8 mouse cellular contexts compared by ENCODE assay signal in the genomic region with DNA sequence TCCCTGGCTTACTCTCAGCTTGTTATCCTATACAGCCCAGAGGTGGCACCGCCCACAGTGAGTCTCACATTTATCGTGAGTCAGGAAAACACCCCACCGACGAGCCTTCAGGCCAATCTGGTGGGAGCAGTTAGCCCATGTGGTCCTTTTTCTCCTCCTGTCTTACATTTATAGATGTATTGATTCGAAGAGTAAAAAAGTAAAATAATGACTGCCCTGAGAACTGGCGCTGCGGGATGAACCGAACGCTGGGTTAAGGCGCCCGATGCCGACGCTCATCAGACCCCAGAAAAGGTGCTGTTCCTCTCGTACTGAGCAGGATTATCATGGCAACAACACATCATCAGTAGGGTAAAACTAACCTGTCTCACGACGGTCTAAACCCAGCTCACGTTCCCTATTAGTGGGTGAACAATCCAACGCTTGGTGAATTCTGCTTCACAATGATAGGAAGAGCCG. TPM values are rescaled to one million over a fixed set of nuclear protein-coding genes. Genes with fewer than 3 reads are reported as not detected.
DNase-seq lines count a peak whose midpoint lies in the region; ATAC-seq and TF ChIP-seq lines count a peak whose summit lies in the region.

No protein-coding gene starts in this region.

- no peak for TF ChIP-seq CTCF in forebrain, postnatal 0 days (IDR thresholded peaks at IDR 0.05; ENCODE audit: low read depth)
- TF ChIP-seq CTCF in lung, embryonic 14.5 days (IDR thresholded peaks at IDR 0.05; ENCODE audit: low read depth), result no peak

- ATAC-seq in forebrain, postnatal 0 days, result peak; percentile 32
- peak; percentile 88 for ATAC-seq in lung, embryonic 14.5 days (ENCODE audit: insufficient read depth)

- no peaks in the 10 kb centered on the region for H3K36me3 ChIP-seq in forebrain, postnatal 0 days (ENCODE audit: insufficient read depth)
- no peaks in the 10 kb centered on the region for H3K36me3 ChIP-seq in lung, embryonic 14.5 days (ENCODE audit: insufficient read depth)

- no peak overlapping the region for H3K4me3 ChIP-seq in forebrain, postnatal 0 days (ENCODE audit: low read depth, low read length)
- H3K4me3 ChIP-seq in lung, embryonic 14.5 days (ENCODE audit: low read depth, low read length), result no peak overlapping the region

- peak; percentile 100 for DNase-seq in ES-CJ7 (ENCODE audit: low read depth, low spot score)
- DNase-seq in cerebellum, adult 11 months, result peak; percentile 99
- DNase-seq in forebrain, postnatal 0 days, result peak; percentile 100
- peak; percentile 100 for DNase-seq in heart, postnatal 36 days
- peak; percentile 99 to 100 for DNase-seq in layer of hippocampus, adult 8-10 months (ENCODE audit: low spot score in 2 of 2)
- peak; percentile 100 for DNase-seq in lung, embryonic 14.5 days
- peak; percentile 100 for DNase-seq in ovary, postnatal 10 days (ENCODE audit: low spot score)
- peak; percentile 100 for DNase-seq in thymus, postnatal 14 days

- H3K4me2 ChIP-seq in forebrain, postnatal 0 days (ENCODE audit: low read depth), result no peak overlapping the region
- no peak overlapping the region for H3K4me2 ChIP-seq in lung, embryonic 14.5 days

- H3K9ac ChIP-seq in forebrain, postnatal 0 days, result no peak overlapping the region
- H3K9ac ChIP-seq in lung, embryonic 14.5 days, result no peak overlapping the region

- H3K27ac ChIP-seq in forebrain, postnatal 0 days (ENCODE audit: low read depth, low read length), result no peak overlapping the region
- no peak overlapping the region for H3K27ac ChIP-seq in lung, embryonic 14.5 days (ENCODE audit: low read depth)

- no peaks in the 10 kb centered on the region for H3K27me3 ChIP-seq in forebrain, postnatal 0 days (ENCODE audit: insufficient read depth, low read length)
- H3K27me3 ChIP-seq in lung, embryonic 14.5 days (ENCODE audit: insufficient read depth, low read length), result 0 out of 2 replicates have a peak, but pooled peaks cover 5% of the 10 kb centered on the region

- intact Hi-C loops in heart, postnatal 36 days (cut with DNase I), result loop anchor here (5.0 kb wide), 1 partner anchor 91 kb away; a partner anchor contains a TSS

- H3K9me3 ChIP-seq in forebrain, postnatal 0 days (ENCODE audit: low read length), result no peaks in the 10 kb centered on the region
- no peaks in the 10 kb centered on the region for H3K9me3 ChIP-seq in lung, embryonic 14.5 days (ENCODE audit: low read depth, low read length)

- 56% methylated on average over 19 of the region's 19 CpGs for WGBS in forebrain, postnatal 0 days
- WGBS in lung, embryonic 14.5 days, result 42% methylated on average over 19 of the region's 19 CpGs

- 0 out of 2 replicates have a peak, but pooled peaks cover 3% of the 10 kb centered on the region for H3K4me1 ChIP-seq in forebrain, postnatal 0 days (ENCODE audit: insufficient read depth)
- H3K4me1 ChIP-seq in lung, embryonic 14.5 days (ENCODE audit: insufficient read depth), result no peaks in the 10 kb centered on the region

RNA-seq across cellular contexts. Expression of a gene that starts 2.8 kb away (rescaled TPM):
- 83.2 and 97.1 TPM in 2 replicates for total RNA-seq in forebrain, postnatal 0 days (2014; rRNA removed)
- 51.0 and 59.7 TPM in 2 replicates for polyA plus RNA-seq in forebrain, postnatal 0 days (2015; fragmentation: Nextera tagmentation; extraction: Ambion mirVana)
- 100 to 1,000 TPM; 121 to 128 TPM for total RNA-seq in heart, postnatal 36 days (2021)
- total RNA-seq in layer of hippocampus, adult 8-10 months (2022), result 100 to 1,000 TPM; 110 to 152 (median 124) TPM
- polyA plus RNA-seq in lung, embryonic 14.5 days (2014; fragmentation: Nextera tagmentation; extraction: Ambion mirVana), result 39.1 and 40.4 TPM in 2 replicates

RNA-seq across cellular contexts. Expression of a gene that starts 42.4 kb away (rescaled TPM):
- 1.2 and 2.3 TPM in 2 replicates for total RNA-seq in forebrain, postnatal 0 days (2014; rRNA removed)
- polyA plus RNA-seq in forebrain, postnatal 0 days (2015; fragmentation: Nextera tagmentation; extraction: Ambion mirVana), result 1.1 TPM in 2 replicates
- 10 to 100 TPM in 1 of 2 experiments, 1 to 10 TPM in 1; 9.8 to 12.6 TPM for total RNA-seq in heart, postnatal 36 days (2021)
- total RNA-seq in layer of hippocampus, adult 8-10 months (2022), result 1 to 10 TPM; 4.5 to 7.6 (median 6.3) TPM
- polyA plus RNA-seq in lung, embryonic 14.5 days (2014; fragmentation: Nextera tagmentation; extraction: Ambion mirVana), result 4.9 and 5.6 TPM in 2 replicates

RNA-seq across cellular contexts. Expression of a gene that starts 43.1 kb away (rescaled TPM):
- 3.3 and 5.1 TPM in 2 replicates for total RNA-seq in forebrain, postnatal 0 days (2014; rRNA removed)
- 2.3 and 3.2 TPM in 2 replicates for polyA plus RNA-seq in forebrain, postnatal 0 days (2015; fragmentation: Nextera tagmentation; extraction: Ambion mirVana)
- 10 to 100 TPM; 11.9 to 12.8 TPM for total RNA-seq in heart, postnatal 36 days (2021)
- 1 to 10 TPM; 2.8 to 9.4 (median 5.6) TPM for total RNA-seq in layer of hippocampus, adult 8-10 months (2022)
- polyA plus RNA-seq in lung, embryonic 14.5 days (2014; fragmentation: Nextera tagmentation; extraction: Ambion mirVana), result 4.7 and 5.2 TPM in 2 replicates

RNA-seq across cellular contexts. Expression of a gene that starts 59.6 kb away (rescaled TPM):
- 8.8 and 12.2 TPM in 2 replicates for total RNA-seq in forebrain, postnatal 0 days (2014; rRNA removed)
- polyA plus RNA-seq in forebrain, postnatal 0 days (2015; fragmentation: Nextera tagmentation; extraction: Ambion mirVana), result 5.0 and 6.8 TPM in 2 replicates
- 1 to 10 TPM; 2.7 to 3.2 TPM for total RNA-seq in heart, postnatal 36 days (2021)
- total RNA-seq in layer of hippocampus, adult 8-10 months (2022), result 1 to 10 TPM; 4.4 to 6.3 (median 4.9) TPM
- polyA plus RNA-seq in lung, embryonic 14.5 days (2014; fragmentation: Nextera tagmentation; extraction: Ambion mirVana), result 9.9 and 11.0 TPM in 2 replicates
